Mouse (Mus musculus): ENCODE results near the gene Myh14. TPM values are rescaled to one million over a fixed set of nuclear protein-coding genes. Genes with fewer than 3 reads are reported as not detected.

Myh14 gene
- total and polyA plus RNA-seq, 3 experiments = under 0.01 to 0.08 TPM; not detected in 1

DNA sequence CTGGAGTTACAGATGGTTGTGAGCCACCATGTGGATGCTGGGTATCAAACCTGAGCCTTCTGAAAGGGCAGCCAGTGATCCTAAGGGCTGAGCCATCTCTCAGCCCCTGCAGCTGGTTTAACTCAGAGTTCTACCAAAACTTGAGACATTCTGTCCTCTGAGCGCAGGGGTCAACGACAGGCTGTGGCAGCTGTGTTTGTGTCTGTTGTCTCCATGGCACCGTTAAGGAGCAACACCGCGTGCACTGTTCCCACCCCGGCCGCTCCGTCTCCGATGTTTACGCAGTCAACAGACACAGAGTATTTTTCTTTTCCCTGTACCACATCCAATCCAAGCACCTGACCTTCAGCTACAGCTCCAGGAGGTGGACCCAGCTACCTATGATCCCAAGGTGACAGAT is 22.9 kb downstream of the Myh14 start:
- no peaks in the 10 kb centered on the region for H3K27me3 ChIP-seq (ENCODE audit: control insufficient read depth in 1 of 2, insufficient read depth in 2 of 2, low read length in 2 of 2)
- H3K4me1 ChIP-seq (ENCODE audit: control insufficient read depth in 1 of 2, insufficient read depth in 2 of 2, low read length in 2 of 2) = no peaks in the 10 kb centered on the region
- no peak overlapping the region for H3K27ac ChIP-seq (ENCODE audit: control insufficient read depth, low read depth, low read length)
- TF ChIP-seq TCF12 (IDR thresholded peaks at IDR 0.05; ENCODE audit: low read depth, low read length) (no peak), POLR2AphosphoS2 (IDR thresholded peaks at IDR 0.05; ENCODE audit: low read length) (no peak)
- H3K4me3 ChIP-seq (ENCODE audit: control insufficient read depth in 1 of 2, insufficient read depth in 1 of 2, low read depth in 2 of 2, low read length in 2 of 2) = no peak overlapping the region
- no peaks in the 10 kb centered on the region for H3K36me3 ChIP-seq (ENCODE audit: control insufficient read depth in 1 of 2, insufficient read depth in 2 of 2, low read length in 2 of 2)
- no peak for DNase-seq (ENCODE audit: low read depth, low spot score)
- no peaks in the 10 kb centered on the region for H3K79me2 ChIP-seq (ENCODE audit: control insufficient read depth, insufficient read depth, low read length, poor library complexity)
- no peaks in the 10 kb centered on the region for H3K9me3 ChIP-seq (replicated peaks; ENCODE audit: insufficient read depth, low read length)
- H3K9ac ChIP-seq (ENCODE audit: control insufficient read depth, low read depth, low read length, poor library complexity, severe bottlenecking) = no peak overlapping the region

GRCm38 (mm10) chr7:44647042-44647724 is 23.5 kb downstream of the Myh14 start:
- TF ChIP-seq ZNF384 (IDR thresholded peaks at IDR 0.05; ENCODE audit: low read depth, low read length) = peak; percentile 87
- TF ChIP-seq SMC3 (IDR thresholded peaks at IDR 0.05; ENCODE audit: low read depth, low read length) = peak; percentile 33; the same call in 1 of the 2 replicates
- TF ChIP-seq ZC3H11A (IDR thresholded peaks at IDR 0.05; ENCODE audit: low read depth, low read length) = no peak
- TF ChIP-seq TCF12 (IDR thresholded peaks at IDR 0.05; ENCODE audit: low read depth, low read length) = no peak
- peak; percentile 64 to 82 (median 70) for TF ChIP-seq CTCF (IDR thresholded peaks at IDR 0.05 in 2 of 3, conservative IDR thresholded peaks at IDR 0.05 in 1 of 3; ENCODE audit: control insufficient read depth in 1 of 3, insufficient read depth in 1 of 3, low read depth in 2 of 3, low read length in 3 of 3, poor library complexity in 1 of 3, severe bottlenecking in 1 of 3)
- TF ChIP-seq POLR2AphosphoS5 (IDR thresholded peaks at IDR 0.05; ENCODE audit: borderline replicate concordance, low read depth, low read length) = no peak
- peak; percentile 6 for TF ChIP-seq RAD21 (IDR thresholded peaks at IDR 0.05; ENCODE audit: low read depth, low read length)
- no peak for TF ChIP-seq USF2 (IDR thresholded peaks at IDR 0.05; ENCODE audit: borderline replicate concordance in 1 of 2, insufficient read depth in 1 of 2, low read depth in 1 of 2, low read length in 2 of 2)
- TF ChIP-seq HCFC1 (IDR thresholded peaks at IDR 0.05; ENCODE audit: low read depth, low read length) = no peak
- Histone ChIP-seq H3K4me3 (ENCODE audit: control insufficient read depth in 1 of 2, insufficient read depth in 1 of 2, low read depth in 2 of 2, low read length in 2 of 2) (no peak overlapping the region), H3K36me3 (ENCODE audit: control insufficient read depth in 1 of 2, insufficient read depth in 2 of 2, low read length in 2 of 2) (no peaks in the 10 kb centered on the region), H3K9ac (ENCODE audit: control insufficient read depth, low read depth, low read length, poor library complexity, severe bottlenecking) (no peak overlapping the region), H3K79me2 (ENCODE audit: control insufficient read depth, insufficient read depth, low read length, poor library complexity) (no peaks in the 10 kb centered on the region), H3K27me3 (ENCODE audit: control insufficient read depth in 1 of 2, insufficient read depth in 2 of 2, low read length in 2 of 2) (no peaks in the 10 kb centered on the region), H3K9me3 (replicated peaks; ENCODE audit: insufficient read depth, low read length) (no peaks in the 10 kb centered on the region), H3K4me1 (ENCODE audit: control insufficient read depth in 1 of 2, insufficient read depth in 2 of 2, low read length in 2 of 2) (no peaks in the 10 kb centered on the region), H3K27ac (ENCODE audit: control insufficient read depth, low read depth, low read length) (no peak overlapping the region)
- DNase-seq (ENCODE audit: low read depth, low spot score) = peak; percentile 47

GRCm38 (mm10) chr7:44645951-44646350 is 24.7 kb downstream of the Myh14 start:
- no peak for DNase-seq (ENCODE audit: low read depth, low spot score)
- H3K4me1 ChIP-seq (ENCODE audit: control insufficient read depth in 1 of 2, insufficient read depth in 2 of 2, low read length in 2 of 2) = no peaks in the 10 kb centered on the region
- no peaks in the 10 kb centered on the region for H3K36me3 ChIP-seq (ENCODE audit: control insufficient read depth in 1 of 2, insufficient read depth in 2 of 2, low read length in 2 of 2)
- H3K9me3 ChIP-seq (replicated peaks; ENCODE audit: insufficient read depth, low read length) = no peaks in the 10 kb centered on the region
- no peak overlapping the region for H3K27ac ChIP-seq (ENCODE audit: control insufficient read depth, low read depth, low read length)
- H3K9ac ChIP-seq (ENCODE audit: control insufficient read depth, low read depth, low read length, poor library complexity, severe bottlenecking) = no peak overlapping the region
- no peaks in the 10 kb centered on the region for H3K27me3 ChIP-seq (ENCODE audit: control insufficient read depth in 1 of 2, insufficient read depth in 2 of 2, low read length in 2 of 2)
- no peak for TF ChIP-seq TBP (IDR thresholded peaks at IDR 0.05; ENCODE audit: low read depth, low read length)
- TF ChIP-seq E2F4 (IDR thresholded peaks at IDR 0.05; ENCODE audit: borderline replicate concordance, low read depth, low read length) = no peak
- TF ChIP-seq MXI1 (IDR thresholded peaks at IDR 0.05; ENCODE audit: low read depth, low read length) = no peak
- no peak for TF ChIP-seq CHD1 (IDR thresholded peaks at IDR 0.05; ENCODE audit: low read depth, low read length)
- TF ChIP-seq BHLHE40 (IDR thresholded peaks at IDR 0.05; ENCODE audit: borderline replicate concordance, low read depth, low read length) = no peak
- TF ChIP-seq POLR2AphosphoS2 (IDR thresholded peaks at IDR 0.05; ENCODE audit: low read length) = no peak
- TF ChIP-seq GATA1 (IDR thresholded peaks at IDR 0.05; ENCODE audit: low read depth, low read length) = no peak
- TF ChIP-seq HCFC1 (IDR thresholded peaks at IDR 0.05; ENCODE audit: low read depth, low read length) = no peak
- no peak for TF ChIP-seq ZC3H11A (IDR thresholded peaks at IDR 0.05; ENCODE audit: low read depth, low read length)
- no peak overlapping the region for H3K4me3 ChIP-seq (ENCODE audit: control insufficient read depth in 1 of 2, insufficient read depth in 1 of 2, low read depth in 2 of 2, low read length in 2 of 2)
- H3K79me2 ChIP-seq (ENCODE audit: control insufficient read depth, insufficient read depth, low read length, poor library complexity) = no peaks in the 10 kb centered on the region

All from MEL (cell line).